Mouse (Mus musculus) spleen, postnatal 36 days (tissue): Measurements from ENCODE around the gene Ttll9.

Source experiments
- DNase-seq, 2 experiments: peaks; one replicate each; pipeline ENCODE4 v3.0.0; 2022; ENCODE audit warnings: low spot score in 2 of 2, mixed read lengths in 1 of 2

Ttll9 gene

GRCm38 (mm10) chr2:152962091-152962793 lies at the start of gene Ttll9:
Gene Ttll9, plus strand, starts transcription at chr2:152962485.
- peak; percentile 23 to 47 for DNase-seq

- no peak for DNase-seq
These were observed 48.8 kb upstream of the Ttll9 start for GRCm38 (mm10) chr2:152913471-152913870.

GRCm38 (mm10) chr2:152914310-152915120 lies 47.8 kb upstream of the Ttll9 start:
- DNase-seq, result peak; percentile 55 to 65

- DNase-seq, result no peak
These were observed 46.8 kb upstream of the Ttll9 start for GRCm38 (mm10) chr2:152915453-152915852.

GRCm38 (mm10) chr2:152916111-152916510 lies 46.2 kb upstream of the Ttll9 start:
- no peak for DNase-seq

- no peak for DNase-seq
These were observed 44.6 kb upstream of the Ttll9 start for GRCm38 (mm10) chr2:152917671-152918070.

GRCm38 (mm10) chr2:152922376-152922775 lies 39.9 kb upstream of the Ttll9 start:
- no peak for DNase-seq

GRCm38 (mm10) chr2:152923621-152924020 lies 38.7 kb upstream of the Ttll9 start:
- DNase-seq, result no peak

- DNase-seq, result no peak
These were observed 38.2 kb upstream of the Ttll9 start for GRCm38 (mm10) chr2:152924128-152924527.

GRCm38 (mm10) chr2:152924543-152924942 lies 37.7 kb upstream of the Ttll9 start:
- no peak for DNase-seq

- DNase-seq, result peak; percentile 21 to 24
These were observed 37.0 kb upstream of the Ttll9 start for GRCm38 (mm10) chr2:152925189-152925872.

GRCm38 (mm10) chr2:152926896-152927295 lies 35.4 kb upstream of the Ttll9 start:
- DNase-seq, result no peak

GRCm38 (mm10) chr2:152927371-152927770 lies 34.9 kb upstream of the Ttll9 start:
- no peak for DNase-seq

GRCm38 (mm10) chr2:152928219-152928987 lies 33.9 kb upstream of the Ttll9 start:
- DNase-seq, result no peak

GRCm38 (mm10) chr2:152928988-152929370 lies 33.3 kb upstream of the Ttll9 start:
- DNase-seq, result no peak

- DNase-seq, result no peak
These were observed 32.0 kb upstream of the Ttll9 start for GRCm38 (mm10) chr2:152930276-152930675.

- DNase-seq, result no peak
These were observed 30.7 kb upstream of the Ttll9 start for GRCm38 (mm10) chr2:152931456-152932160.

GRCm38 (mm10) chr2:152933048-152933447 lies 29.2 kb upstream of the Ttll9 start, which contains the start of gene Foxs1:
Gene Foxs1, minus strand, starts transcription at chr2:152933208.
- no peak for DNase-seq

GRCm38 (mm10) chr2:152933614-152934013 lies 28.7 kb upstream of the Ttll9 start:
- DNase-seq, result peak; percentile 22 to 30

- no peak for DNase-seq
These were observed 22.4 kb upstream of the Ttll9 start for GRCm38 (mm10) chr2:152939846-152940245.

- DNase-seq, result no peak
These were observed 21.2 kb upstream of the Ttll9 start for GRCm38 (mm10) chr2:152941106-152941505.
